Mouse (Mus musculus): ENCODE measurements around the gene Rac1.
"Not testable (repeated sequence)": the region's sequence is repeated elsewhere in the genome, so short reads cannot be mapped to it uniquely, and the experiment has no call there.

Rac1 gene

GRCm38 (mm10) chr5:143525454-143526225, 2.2 kb downstream of the Rac1 start:
- no peak for DNase-seq

- no peak for DNase-seq
These were observed 5.0 kb downstream of the Rac1 start for GRCm38 (mm10) chr5:143522882-143523281.

- DNase-seq, result no peak
These were observed 7.4 kb downstream of the Rac1 start for GRCm38 (mm10) chr5:143520415-143520814.

GRCm38 (mm10) chr5:143518045-143518591, 9.7 kb downstream of the Rac1 start:
- DNase-seq, result no peak

- no peak for DNase-seq
These were observed 10.4 kb downstream of the Rac1 start for GRCm38 (mm10) chr5:143517436-143517835.

GRCm38 (mm10) chr5:143517005-143517404, 10.8 kb downstream of the Rac1 start:
- DNase-seq, result no peak

GRCm38 (mm10) chr5:143514878-143515277, 13.0 kb downstream of the Rac1 start:
- DNase-seq, result no peak

- no peak for DNase-seq
These were observed 15.5 kb downstream of the Rac1 start for GRCm38 (mm10) chr5:143512305-143512704.

- no peak for DNase-seq
These were observed 16.3 kb downstream of the Rac1 start for GRCm38 (mm10) chr5:143511577-143511976.

- no peak for DNase-seq
These were observed 18.1 kb downstream of the Rac1 start for GRCm38 (mm10) chr5:143509737-143510136.

GRCm38 (mm10) chr5:143509294-143509693, 18.5 kb downstream of the Rac1 start:
- no peak for DNase-seq

- no peak for DNase-seq
These were observed 22.3 kb downstream of the Rac1 start for GRCm38 (mm10) chr5:143505545-143505944.

- DNase-seq, result no peak
These were observed 22.8 kb downstream of the Rac1 start for GRCm38 (mm10) chr5:143505056-143505455.

GRCm38 (mm10) chr5:143504453-143504852, 23.4 kb downstream of the Rac1 start:
- DNase-seq, result no peak

- no peak for DNase-seq
These were observed 24.1 kb downstream of the Rac1 start for GRCm38 (mm10) chr5:143503740-143504139.

GRCm38 (mm10) chr5:143502899-143503557, 24.8 kb downstream of the Rac1 start:
- no peak for DNase-seq

GRCm38 (mm10) chr5:143501649-143502048, 26.2 kb downstream of the Rac1 start:
- DNase-seq, result no peak

GRCm38 (mm10) chr5:143501140-143501539, 26.7 kb downstream of the Rac1 start:
- no peak for DNase-seq

- not testable (repeated sequence) for DNase-seq
These were observed 27.1 kb downstream of the Rac1 start for GRCm38 (mm10) chr5:143500711-143501110.

- DNase-seq, result no peak
These were observed 28.1 kb downstream of the Rac1 start for GRCm38 (mm10) chr5:143499686-143500085.

- DNase-seq, result no peak
These were observed 28.6 kb downstream of the Rac1 start for GRCm38 (mm10) chr5:143499197-143499596.

GRCm38 (mm10) chr5:143497451-143497850, 30.4 kb downstream of the Rac1 start:
- no peak for DNase-seq

- DNase-seq, result no peak
These were observed 32.1 kb downstream of the Rac1 start for GRCm38 (mm10) chr5:143495708-143496107.

GRCm38 (mm10) chr5:143493163-143493562, 34.7 kb downstream of the Rac1 start:
- no peak for DNase-seq
